Mouse (Mus musculus): ENCODE data around the gene Frem1.

Frem1 gene

DNA sequence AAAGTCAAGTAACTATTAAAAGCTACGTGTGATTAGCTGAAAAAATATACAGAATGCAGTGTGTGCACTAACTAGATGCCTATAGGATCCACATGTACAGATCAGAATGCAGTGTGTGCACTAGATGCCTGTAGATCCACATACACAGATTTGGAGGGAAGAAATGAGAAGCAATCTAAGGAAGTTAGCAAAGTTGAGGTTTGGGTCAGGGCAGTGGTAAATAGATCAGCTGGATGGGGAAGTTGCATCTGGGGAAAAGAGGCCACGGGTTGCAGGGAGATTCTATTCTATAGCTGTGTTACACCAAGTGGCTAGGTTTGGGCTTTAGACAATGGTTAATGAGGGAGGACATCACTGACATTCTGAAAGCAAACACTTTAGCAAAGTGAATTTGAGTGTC lies 133.5 kb downstream of the Frem1 start:
- DNase-seq, result no peak

DNA sequence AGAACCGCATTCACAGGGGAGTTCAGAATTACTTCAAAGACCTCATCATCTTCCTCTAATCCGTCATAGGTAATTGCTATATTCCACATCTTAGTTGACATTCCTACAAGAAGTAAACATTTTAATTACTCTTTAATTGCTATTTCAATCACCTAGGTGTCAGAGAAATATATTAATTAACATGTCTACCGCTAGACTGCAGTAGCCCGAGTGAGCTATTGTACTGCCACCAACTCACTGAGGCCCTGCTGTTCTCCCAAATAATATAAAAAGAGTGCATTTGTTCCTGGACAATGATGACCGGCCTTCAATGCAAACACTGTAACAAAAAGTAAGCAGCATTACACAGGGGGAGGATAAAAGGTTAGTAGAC lies 135.5 kb downstream of the Frem1 start:
- no peak for DNase-seq

DNA sequence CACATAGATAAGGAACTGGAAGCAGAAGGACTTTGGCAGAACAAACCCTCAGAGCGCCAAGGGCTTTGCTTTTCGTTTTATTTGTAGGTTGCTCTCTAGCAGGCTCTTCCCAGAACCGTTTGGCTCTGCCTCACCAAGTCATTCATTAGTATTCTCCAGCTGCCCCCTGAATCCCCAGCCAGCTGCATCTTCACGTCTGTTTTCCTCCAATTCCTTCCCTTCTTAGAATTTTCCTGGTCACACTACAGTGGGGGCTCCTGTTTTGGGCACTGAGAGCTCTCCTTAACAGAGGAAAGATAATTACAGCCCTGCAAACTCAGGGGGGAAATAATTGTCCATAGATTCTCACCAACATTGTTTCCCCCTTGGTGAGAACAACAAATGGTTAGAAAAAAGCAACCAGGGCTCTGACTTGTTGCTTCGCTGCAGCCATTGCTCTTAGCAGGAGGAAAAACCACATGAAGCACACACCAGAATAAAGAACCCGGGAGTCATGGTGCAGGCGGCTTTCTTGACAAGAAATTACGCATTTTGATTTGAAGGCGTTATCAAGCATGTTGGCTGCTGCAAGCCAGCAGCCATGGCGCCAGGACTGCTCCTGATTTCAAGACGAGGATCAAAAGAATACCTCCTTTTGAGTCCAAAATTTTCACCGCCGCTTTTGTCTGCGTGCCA lies 136.0 kb downstream of the Frem1 start:
- DNase-seq, result no peak

DNA sequence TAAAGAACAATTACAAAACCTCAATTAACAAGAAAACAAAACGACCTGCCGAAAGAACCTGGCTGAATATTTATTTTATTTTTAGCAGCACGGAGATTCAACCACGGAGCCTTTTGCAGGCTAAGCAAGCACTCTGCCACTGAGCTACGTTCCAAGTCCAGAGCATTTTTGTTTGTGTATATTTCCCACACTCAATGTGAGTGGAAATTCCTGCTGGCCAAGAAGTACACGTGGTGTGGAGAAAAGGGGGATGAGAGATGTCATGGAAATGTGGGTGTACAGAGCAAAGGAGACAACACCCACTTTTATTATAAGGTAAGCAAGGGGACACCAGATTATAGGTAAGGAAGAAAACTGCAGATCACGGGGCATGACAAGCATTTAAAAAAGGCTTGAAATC lies 136.6 kb downstream of the Frem1 start:
- no peak for DNase-seq

DNA sequence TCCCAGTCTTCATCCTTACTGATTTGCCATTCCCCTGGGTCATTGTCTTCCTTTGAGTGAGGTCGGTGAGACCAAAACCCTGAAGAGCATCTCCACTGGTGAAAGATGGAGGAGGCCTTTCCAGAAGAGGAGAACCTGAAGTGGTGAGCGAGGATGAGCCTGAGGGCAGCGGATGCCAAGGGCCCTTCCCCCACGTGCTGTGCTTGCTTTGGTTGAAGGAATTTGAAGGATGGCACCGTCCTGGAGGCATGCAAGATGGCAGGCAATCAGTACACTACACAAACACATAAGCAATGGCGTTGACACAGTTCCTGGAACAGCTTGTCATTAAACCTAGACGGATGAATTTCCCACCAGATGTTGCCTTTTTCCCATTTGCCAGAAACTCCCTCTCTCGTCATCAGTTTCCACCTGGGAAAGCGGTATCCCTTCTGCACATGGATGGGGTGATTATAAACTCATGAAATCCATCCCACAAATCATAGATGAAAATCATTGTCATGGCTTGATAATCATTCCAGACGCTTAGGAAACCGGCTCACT lies 137.5 kb downstream of the Frem1 start:
- DNase-seq, result no peak

DNA sequence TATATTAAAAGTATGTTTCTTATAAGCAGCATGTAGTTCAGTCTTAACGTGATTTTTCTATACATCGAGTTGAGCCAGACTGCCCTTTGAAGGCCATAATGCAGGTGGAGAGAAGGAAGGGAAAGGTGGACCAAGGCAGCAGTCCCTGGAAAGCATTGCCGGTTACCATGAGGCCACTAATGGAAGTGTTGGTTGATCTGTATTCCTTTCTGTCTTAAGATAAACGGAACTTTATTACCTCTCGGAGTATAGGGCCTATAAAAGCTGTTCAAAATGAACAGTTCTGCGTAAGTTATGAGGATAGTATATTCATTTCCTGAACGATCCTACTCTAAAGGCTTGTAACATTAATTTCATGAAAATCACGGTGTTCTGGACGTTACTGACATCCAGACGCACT lies 156.9 kb downstream of the Frem1 start:
- no peak for DNase-seq

DNA sequence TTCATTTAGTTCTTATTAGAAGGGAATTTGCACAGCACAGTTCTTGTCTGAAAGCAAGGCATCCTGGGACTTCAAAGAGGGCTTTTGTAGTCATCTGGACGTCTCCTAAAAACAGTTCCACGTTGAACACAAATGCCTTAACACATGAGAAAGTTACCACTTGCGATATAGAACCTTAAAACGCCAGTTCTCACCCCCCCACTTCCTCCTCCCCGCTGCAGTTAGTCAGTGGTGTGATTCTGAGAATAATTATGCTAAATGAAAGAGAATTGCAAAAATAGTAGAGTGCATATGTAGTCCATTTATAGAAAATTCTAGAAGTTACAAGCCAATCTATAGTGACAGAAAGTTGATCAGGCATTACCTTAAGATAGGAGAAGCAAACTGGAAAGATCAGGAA lies 159.9 kb downstream of the Frem1 start:
- no peak for DNase-seq

DNA sequence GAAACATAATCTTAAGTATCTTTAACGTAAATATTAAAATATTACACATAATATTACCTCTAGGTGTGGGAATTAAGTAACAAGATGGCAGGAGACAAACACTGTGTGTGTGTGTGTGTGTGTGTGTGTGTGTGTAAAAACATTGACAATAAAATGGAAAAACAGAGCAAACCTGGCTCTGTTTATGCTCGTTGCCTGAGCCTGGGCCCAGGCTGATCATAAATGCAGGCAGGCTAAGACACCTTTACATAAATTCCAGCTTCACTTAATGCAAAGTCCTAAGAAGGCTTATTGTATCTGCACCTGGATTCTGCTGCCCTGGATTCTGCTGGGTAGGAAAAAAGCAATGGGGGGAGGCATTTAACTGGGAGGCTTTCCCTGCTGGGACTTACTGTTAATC lies 160.6 kb downstream of the Frem1 start:
- no peak for DNase-seq

DNA sequence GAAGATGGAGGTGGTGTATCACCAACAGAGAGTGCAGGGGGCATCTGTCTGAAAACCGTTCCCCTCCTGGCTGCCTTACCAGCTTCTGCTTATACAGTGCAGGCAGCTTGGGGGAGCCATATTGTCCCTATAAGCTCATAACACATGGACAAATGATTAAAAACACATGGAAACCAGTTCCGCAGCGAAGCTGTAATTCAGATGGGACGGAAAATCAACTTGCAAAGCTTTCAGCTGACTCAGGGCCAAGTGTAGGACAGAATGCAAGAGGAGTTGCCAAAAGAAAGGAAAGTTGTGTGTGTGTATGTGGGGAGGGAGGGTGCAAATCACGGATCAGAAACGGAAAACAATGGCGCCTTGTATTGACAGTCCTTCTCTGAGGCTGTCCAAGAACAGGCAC lies 161.1 kb downstream of the Frem1 start:
- no peak for DNase-seq

DNA sequence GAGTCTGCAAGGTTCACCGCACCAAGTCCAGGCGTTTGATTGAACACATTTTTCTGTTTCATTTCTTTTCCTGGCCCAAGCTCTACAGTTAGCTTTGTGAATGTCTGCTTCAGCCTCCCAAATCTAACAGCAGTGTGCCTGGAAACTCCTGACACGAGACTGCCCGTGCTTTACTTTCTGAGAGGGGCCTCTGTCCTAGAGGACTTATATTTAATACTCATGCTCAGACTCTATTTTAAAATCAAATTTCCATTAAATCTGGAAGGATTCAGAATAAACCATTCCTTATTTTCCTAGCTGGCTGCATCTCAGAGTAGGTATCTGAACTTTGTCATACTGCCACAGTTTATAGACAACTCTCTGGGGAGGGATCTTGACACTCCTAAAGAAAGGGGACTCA lies 161.6 kb downstream of the Frem1 start:
- no peak for DNase-seq

DNA sequence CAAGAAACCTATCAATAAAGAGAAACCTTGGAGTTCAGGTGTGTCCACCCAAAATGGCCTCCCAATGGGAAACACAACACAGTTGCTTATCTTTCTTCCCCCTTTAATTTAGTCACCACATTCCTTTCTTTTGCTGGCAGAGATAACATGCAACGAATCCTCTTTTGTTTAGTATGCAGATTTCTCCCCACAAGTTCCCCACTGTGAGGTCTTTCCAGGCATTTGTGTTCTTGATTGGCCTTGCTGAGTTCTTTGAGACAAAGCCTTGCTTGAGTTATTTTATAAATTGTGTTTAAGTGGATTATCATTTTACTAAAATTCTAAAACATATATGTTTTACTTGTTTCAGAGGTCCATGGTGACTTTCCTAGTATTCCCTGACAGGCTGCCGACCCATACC lies 166.0 kb downstream of the Frem1 start:
- no peak for DNase-seq

DNA sequence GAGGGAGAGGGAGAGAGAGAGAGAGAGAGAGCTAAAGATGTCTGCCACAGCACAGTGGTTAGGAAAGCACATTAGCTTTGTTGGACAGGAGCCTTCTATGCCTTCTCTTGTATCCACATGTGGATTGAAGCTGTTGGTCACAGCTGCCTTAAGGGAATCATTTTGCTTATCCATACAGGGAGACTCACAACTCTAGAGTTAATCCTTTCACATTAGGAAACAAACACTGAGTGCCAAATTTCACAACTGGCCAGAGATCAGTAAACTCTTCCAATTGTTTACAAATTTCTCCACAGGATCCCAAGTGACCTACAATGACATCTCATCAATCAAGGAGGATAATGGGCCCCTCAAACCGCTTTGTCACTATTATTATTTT lies 166.6 kb downstream of the Frem1 start:
- no peak for DNase-seq

DNA sequence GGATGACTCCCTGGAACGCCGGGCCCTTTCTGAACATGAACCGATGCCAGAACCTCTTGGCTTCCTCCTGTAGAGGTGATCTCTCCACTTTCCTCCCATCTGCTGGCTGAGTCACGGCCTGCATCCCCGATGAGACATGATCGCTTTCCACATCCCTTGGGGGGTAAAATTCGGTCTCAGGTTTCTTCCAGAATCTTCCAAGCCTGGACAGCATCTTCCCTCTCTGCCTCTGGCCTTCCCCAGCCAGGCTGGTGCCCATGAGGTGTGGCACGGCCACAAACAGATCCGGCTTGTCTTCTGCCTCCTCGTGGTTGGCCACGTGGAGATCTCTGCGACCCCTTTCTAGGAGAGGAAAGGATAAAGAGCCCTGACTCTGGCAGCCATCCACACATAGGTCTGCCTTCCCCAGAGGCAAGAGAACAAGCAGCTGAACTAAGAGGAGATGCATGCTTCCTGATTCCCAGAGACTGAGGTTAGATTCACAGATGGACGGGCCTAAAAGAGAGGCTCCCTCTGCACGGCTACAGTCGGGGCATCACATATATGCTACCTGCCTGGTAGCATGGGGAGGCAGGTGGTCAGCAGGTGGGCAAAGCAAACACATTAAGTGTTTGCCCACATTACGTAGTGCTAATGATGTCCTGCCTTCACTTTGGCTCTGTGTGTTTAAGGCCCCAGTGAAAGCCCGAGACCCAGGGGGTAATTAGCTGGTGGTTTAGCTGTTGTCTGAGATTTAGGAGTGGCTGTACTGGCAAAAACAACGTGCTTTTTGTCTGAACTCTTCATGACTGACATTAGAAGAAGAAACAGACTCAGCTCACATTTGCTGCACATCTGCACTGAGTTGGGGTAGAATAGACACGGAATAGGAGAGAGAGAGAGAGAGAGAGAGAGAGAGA lies 167.3 kb downstream of the Frem1 start, which contains the start of gene Cer1:
TSS of gene Cer1 (minus strand) at position 513 of the 899 bp plus-strand sequence.
- no peak for DNase-seq

DNA sequence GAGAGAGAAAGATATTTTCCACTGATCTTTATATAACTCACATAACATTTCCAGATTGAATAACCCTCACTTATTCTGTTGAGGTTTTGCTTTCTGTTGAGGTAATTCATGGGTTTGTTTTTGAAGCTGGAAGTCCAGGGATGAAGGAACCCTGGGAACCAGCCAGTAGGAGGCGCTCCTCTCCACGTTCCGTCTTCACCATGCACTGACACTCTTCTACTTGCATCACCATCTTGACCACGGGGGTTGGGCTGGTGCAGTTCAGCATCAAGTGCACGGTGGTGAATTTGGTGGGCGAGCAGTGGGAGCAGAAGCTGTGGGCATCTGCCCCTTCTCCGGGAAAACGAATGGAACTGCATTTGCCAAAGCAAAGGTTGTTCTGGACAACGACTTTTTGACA lies 169.6 kb downstream of the Frem1 start:
- no peak for DNase-seq

DNA sequence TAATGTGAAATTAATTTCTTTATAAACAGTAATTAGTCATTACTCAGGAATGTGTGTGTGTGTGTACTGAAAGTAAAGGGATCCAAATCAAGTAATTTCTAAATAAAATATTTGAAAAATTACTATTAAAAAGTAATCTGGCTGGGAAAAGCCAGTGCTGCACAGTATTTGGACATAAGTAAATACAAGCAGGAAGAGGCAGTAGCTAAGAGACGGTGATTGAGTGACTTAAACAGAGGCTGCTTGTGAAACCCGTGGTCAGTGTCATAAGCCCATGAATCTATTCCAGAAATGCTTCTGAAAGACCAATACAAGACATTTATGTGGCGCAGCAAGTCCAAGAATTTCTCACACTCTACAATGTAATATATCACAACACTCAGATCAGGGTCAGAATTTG lies 170.8 kb downstream of the Frem1 start:
- no peak for DNase-seq

DNA sequence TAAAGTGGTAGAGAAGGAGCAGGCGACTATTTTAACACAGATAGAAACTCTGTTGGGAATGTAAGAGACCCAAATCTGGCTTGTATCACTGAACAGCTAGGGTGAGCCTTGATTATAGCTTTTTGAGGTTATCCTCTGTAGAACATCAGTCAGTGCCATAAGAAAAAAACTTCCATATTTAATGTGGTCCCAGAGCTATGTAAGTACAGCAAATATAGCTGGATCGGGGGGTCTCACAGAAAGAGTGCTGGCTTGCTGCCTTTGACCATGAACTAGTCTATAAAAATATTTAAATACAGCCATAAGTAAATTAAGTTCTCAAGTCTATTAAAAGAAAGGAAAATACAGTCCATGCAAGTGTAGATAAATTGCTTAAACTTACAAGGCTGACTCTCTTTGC lies 171.9 kb downstream of the Frem1 start:
- DNase-seq, result no peak

DNA sequence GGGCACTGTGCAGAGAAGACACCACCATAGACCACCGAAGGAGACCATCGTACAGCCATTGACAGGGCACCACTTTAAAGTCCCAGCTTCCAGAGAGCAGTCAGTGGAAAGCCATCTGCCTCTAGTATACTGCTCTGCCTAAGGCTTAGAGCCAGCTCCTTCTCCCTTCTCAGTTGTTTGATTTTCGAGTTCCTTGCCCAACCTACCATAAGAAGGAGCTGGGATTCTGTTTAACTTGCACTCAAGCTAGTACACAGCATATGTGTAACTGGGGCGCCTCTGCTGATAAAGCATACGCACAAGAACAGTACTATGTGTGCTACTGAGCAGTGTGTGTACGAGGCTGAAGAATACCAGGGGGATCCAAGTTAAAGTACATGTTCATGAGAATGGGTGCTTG lies 173.0 kb downstream of the Frem1 start:
- no peak for DNase-seq

DNA sequence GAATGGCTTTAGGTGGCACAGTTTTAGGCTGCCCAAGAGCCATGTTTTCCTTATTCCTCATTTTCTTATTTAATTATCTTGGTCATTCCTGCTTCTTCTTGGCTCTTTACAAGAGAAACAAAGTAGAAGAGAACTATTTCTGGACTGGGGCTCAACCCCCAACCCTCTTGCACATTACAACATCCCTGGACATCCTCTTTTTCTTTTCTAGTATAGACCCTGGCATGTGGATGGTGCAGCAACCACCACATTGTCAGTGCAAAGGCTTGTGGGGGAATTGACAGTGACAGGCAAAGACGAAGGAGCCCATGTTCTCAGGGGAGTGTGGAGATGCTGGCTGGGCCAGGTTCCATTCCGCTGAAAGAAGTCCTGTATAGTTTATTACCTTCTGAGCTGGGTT lies 175.5 kb downstream of the Frem1 start:
- DNase-seq, result no peak

DNA sequence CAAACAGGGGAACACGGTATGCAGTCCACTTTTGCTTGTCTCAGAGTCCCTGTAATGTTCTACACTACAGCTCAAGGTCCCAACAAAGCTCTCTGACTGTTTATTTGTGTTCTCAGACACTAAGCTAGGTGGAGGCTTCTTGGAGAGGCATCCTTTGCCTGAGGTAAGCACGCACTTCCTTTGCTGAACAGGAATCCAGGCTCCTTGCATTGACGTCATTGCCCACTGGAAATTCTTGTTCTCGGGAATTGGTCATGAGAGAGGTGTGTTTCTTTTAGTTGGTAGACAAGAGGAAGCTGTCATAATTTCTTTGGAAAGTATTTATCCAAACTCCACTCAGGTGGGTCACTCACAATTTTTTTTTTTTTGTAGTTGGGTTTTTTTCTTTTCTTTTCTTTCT lies 176.6 kb downstream of the Frem1 start:
- DNase-seq, result no peak

DNA sequence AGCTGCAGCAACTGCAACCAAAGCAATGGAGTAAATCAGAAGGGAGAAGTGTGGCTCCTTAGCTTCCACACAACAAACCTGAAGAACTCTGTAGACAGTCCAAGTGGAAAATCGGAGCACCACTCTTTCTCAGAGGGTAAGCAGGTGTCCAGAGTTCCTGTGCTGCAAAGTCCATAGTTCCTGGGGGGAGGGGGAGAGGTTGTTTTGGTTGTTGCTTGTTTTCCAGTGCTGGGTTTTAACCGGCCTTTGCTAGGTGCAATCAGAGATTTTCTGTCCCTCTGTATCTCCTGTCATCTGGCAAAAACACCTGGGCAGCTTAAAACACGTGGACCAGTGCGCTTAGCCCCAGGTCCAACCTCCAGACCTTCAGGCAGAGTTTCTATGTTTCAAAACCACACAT lies 177.3 kb downstream of the Frem1 start:
- peak; percentile 8 for DNase-seq

DNA sequence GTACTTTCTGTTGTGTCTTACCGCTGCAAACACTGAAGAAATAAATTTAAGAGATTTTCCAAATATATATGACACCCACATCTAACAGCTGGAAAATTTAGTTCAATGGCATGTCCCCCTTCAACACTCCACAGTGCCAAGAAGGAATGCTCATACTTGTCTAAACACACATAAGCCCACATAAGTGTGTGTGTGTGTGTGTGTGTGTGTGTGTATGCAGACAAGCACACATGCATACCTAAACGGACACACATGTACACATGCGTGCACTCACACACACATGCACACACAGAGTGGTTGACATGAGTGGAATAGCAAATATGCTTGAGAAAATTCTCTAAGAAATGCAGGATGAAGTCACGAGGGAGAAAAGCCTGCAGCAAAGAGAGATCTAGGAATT lies 179.6 kb downstream of the Frem1 start:
- DNase-seq, result no peak

DNA sequence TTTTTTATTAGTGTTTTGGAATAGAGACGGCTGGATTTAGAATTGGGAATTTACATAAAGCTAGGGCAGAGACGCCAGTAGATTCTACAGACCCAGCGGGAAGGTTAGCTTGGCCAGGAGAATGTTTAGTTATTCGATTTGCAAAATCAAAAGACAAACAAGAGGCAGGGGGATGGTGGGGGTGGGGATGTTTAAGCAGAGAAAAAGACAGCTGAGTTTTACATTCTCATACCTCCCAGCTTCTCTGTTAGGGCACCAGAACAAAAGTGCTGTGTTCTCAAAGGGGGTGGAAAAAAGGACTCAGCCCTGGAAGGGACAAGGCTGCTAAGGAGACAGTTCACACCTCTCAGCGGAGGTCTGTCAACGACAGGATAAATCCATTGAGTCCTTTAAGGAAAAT lies 180.0 kb downstream of the Frem1 start:
- DNase-seq, result no peak

DNA sequence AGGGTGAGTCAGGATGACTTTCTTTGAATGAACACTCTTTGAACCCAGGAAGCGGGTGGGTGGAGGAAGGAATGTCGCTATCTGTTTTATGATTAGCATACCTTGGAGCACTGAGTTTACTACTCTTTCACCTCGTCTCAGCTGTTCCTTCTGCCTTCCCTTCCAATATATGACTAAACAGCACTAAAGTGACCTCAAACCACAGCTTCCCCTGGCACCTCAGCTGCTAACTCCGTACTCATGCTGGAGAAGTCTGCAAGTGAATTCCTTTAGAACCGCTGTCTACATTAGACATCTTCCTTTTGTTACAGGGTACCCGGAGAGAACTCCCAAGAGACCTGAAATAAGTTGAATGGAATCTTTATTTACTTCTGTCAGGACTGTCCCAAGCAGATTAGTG lies 181.2 kb downstream of the Frem1 start:
- DNase-seq, result no peak

DNA sequence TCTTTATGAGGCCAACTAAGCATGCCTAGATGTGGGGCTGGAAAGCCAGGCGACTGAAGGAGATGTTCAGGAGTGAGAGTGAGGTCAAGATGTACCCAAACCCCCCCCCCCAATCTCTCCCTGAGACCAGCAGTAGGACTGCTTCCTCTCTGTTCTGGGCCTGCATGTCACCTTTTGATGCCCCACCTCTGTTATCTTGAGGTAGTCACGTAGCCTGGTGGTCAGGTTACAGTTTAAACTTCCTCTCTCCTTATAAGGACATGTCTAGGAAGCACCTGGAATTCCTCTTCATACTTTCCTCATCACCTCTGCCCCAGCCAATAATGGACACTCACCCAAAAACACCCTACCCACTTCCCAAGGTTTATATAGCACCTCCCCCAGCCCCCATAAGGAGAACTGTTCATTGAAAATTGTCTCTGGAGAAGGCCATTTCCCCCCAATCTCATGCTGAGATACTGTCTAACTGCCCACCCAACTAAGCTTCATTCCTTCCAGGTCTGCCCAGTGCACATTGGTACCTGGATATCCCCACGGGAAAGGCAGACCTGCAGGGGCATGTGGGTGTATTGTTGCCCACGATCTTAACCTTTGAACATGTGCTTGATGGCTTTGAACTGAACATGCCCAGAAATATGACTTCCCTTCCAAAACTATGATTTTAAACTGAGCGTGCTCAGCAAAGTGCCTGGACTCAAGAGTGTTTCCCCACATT lies 184.3 kb downstream of the Frem1 start:
- DNase-seq, result no peak

Measured in kidney, postnatal 14 days (tissue).